Mouse (Mus musculus) spleen, adult 2 months (tissue): ENCODE results near the gene Nbea. TPM values are rescaled to one million over a fixed set of nuclear protein-coding genes. Genes with fewer than 3 reads are reported as not detected.

Experiments used
- DNase-seq, 2 experiments: peaks; one replicate each; pipeline versions ENCODE4 v3.0.0 to v3.0.0-alpha.2; 2012 to 2021; ENCODE audit warnings: low spot score in 2 of 2, low read depth in 1 of 2
- H3K27ac ChIP-seq: fragments of 200-500 bp; 2 replicates; pipeline ENCODE4 v1.5.1; 2012; ENCODE audit warnings: low read length, inconsistent platforms; ENCODE audit not compliant: insufficient read depth
- H3K27me3 ChIP-seq: fragments of 200-500 bp; 2 replicates; pipeline ENCODE4 v1.6.1; 2012; ENCODE audit warnings: mild to moderate bottlenecking, moderate library complexity, low read length, inconsistent platforms; ENCODE audit not compliant: control insufficient read depth, insufficient read depth
- H3K36me3 ChIP-seq: fragments of 200-500 bp; 2 replicates; pipeline ENCODE4 v1.6.1; 2012; ENCODE audit warnings: mild to moderate bottlenecking, low read length, inconsistent platforms; ENCODE audit not compliant: control insufficient read depth, insufficient read depth
- H3K4me1 ChIP-seq: fragments of 200-500 bp; 2 replicates; pipeline ENCODE4 v1.6.1; 2011; ENCODE audit warnings: inconsistent platforms; ENCODE audit not compliant: control insufficient read depth, insufficient read depth, insufficient read length
- H3K4me3 ChIP-seq: fragments of 200-500 bp; 2 replicates; pipeline ENCODE4 v1.5.1; 2011; ENCODE audit warnings: mild to moderate bottlenecking, inconsistent platforms; ENCODE audit not compliant: insufficient read depth, insufficient read length; ENCODE audit errors: extremely low read depth
- CTCF ChIP-seq: fragments of 200-500 bp; IDR thresholded peaks from 2 replicates; pipeline ENCODE4 v1.5.1; 2011; ENCODE audit warnings: mild to moderate bottlenecking, inconsistent platforms; ENCODE audit not compliant: insufficient read depth, insufficient read length, insufficient replicate concordance; ENCODE audit errors: extremely low read depth
- POLR2A ChIP-seq: fragments of 200-500 bp; IDR thresholded peaks from 2 replicates; pipeline ENCODE4 v1.6.1; 2011; ENCODE audit warnings: low read depth, low read length, inconsistent platforms
- WGBS: fragments of 180-500 bp; shearing (Covaris S2); methylation state at CpG from one replicate; pipeline ENCODE4 v1.1.7; 2018; 5-methylcytosine and 5-hydroxymethylcytosine counted together
- polyA plus RNA-seq: library from polyadenylated mRNA; depleted of rRNA; stranded (reverse); fragments of >200 nt; gene quantifications from 2 replicates; pipeline ENCODE4 v1.2.3, GENCODE M21; 2012

Nbea gene
- polyA plus RNA-seq, 1 experiment: 1.6 TPM

DNA sequence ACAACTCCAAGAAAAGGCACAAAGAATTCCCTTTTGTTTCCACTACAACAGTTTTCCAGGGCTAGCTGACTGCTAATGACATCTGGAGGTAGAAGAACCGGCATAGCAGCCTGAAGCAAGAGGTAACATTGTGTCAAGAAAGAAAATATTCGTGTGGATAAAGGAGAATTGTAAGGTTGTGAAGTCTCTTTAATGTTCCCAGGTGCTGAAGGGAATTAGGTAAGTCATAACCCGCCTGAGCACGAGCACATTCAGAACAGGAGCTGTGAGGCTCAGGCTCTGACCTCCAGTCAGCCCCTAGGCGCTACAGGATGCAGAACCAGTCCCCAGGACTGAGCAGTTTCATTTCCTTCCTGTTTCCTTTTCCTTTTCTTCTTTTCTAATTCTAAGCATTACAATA is 86.4 kb downstream of the Nbea start:
- H3K36me3 ChIP-seq: no peaks in the 10 kb centered on the region
- no peak for DNase-seq
- TF ChIP-seq POLR2A: no peak
- TF ChIP-seq CTCF: no peak
- no peaks in the 10 kb centered on the region for H3K4me1 ChIP-seq
- no peak overlapping the region for H3K27ac ChIP-seq
- H3K4me3 ChIP-seq: no peak overlapping the region
- no peaks in the 10 kb centered on the region for H3K27me3 ChIP-seq
- 35% methylated on average over 5 of the region's 5 CpGs for WGBS

DNA sequence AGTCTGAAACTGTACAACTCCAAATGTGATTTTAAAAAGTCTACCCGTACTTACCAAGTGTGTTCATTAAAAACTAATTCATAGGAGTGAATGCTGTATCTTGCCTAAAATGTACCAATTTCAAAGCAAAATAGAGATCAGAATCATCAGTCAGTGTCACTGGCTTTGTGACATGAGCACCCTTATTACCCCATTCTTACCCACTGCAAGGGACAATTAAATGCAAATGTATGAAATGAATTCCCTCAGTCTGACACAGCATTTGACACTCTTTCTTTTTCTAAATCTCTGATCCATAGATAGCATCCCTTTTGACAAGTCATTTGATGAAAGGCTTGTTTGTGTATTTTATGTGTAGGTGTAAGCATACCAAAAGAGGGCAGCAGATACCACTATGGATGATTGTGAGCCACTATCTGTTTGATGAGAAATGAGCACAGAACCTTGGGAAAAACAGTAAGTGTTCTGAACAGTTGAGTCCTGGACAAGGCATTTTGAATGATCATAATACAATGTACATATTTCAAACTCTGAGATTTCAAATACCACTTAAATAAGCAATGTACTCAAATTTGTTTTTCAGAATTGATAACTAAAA is 104.4 kb downstream of the Nbea start:
- H3K36me3 ChIP-seq: no peaks in the 10 kb centered on the region
- DNase-seq: no peak
- no peak overlapping the region for H3K4me3 ChIP-seq
- 82% methylated on average over 1 of the region's 1 CpGs for WGBS
- no peaks in the 10 kb centered on the region for H3K4me1 ChIP-seq
- H3K27me3 ChIP-seq: no peaks in the 10 kb centered on the region
- no peak overlapping the region for H3K27ac ChIP-seq
- no peak for TF ChIP-seq CTCF
- no peak for TF ChIP-seq POLR2A

DNA sequence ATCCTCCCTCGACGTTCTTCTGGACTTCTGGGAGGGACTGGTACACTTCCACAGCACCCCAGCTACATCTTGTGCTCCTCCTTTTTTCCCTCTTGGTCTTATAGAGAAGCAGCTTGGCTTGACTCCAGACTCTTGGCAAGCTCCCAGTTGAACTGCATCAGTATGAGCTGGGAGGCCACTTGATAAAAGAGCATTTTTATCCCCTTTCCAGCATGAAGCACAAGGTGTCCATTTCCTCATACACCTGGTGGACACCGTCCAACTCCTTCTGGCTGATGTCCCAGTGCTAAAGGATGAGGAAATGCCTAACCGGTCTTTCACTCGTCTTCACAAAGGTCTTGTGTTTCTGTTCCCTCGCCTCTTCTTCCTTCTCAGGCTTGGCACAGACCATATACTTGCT is 115.7 kb downstream of the Nbea start:
- Histone ChIP-seq H3K4me1 (no peaks in the 10 kb centered on the region), H3K27ac (no peak overlapping the region), H3K4me3 (no peak overlapping the region), H3K36me3 (no peaks in the 10 kb centered on the region), H3K27me3 (no peaks in the 10 kb centered on the region)
- no peak for TF ChIP-seq POLR2A
- no peak for TF ChIP-seq CTCF
- WGBS: 83% methylated on average over 6 of the region's 6 CpGs
- no peak for DNase-seq

DNA sequence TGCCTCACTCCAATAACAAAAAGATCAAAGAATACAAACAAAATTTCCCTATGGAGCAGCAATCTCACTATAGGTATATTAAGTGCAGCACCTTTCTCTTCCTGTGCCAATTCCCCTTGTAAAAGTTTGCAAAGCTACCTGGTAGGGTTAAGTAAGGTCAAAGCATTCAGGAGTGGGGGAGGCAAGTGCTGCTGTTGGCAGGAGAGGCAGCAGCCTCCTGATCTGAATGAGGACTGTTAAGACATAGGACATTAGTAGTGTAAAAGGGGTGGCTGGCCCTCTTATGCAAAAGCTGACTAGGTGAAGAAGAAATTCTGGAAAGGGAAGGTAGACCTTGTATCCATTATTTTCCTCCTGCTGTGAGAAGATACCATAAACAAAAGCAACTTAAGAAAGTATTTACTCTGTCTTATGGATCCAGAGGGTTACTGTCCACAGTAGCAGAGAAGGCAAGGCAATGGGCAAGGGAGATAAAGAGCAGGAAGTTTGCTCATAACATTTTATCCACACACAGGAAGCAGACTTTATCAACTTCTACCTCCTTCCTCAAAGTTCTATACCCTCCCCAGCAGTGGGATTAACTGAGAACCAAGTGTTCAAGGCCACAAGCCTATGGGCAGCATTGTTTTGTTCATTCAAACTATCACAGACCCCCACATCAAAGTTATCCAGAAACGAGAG is 117.0 kb downstream of the Nbea start:
- H3K36me3 ChIP-seq: no peaks in the 10 kb centered on the region
- WGBS: 80% methylated on average over 1 of the region's 1 CpGs
- H3K27ac ChIP-seq: no peak overlapping the region
- H3K27me3 ChIP-seq: no peaks in the 10 kb centered on the region
- no peak overlapping the region for H3K4me3 ChIP-seq
- no peaks in the 10 kb centered on the region for H3K4me1 ChIP-seq
- TF ChIP-seq POLR2A: no peak
- TF ChIP-seq CTCF: no peak
- DNase-seq: no peak

DNA sequence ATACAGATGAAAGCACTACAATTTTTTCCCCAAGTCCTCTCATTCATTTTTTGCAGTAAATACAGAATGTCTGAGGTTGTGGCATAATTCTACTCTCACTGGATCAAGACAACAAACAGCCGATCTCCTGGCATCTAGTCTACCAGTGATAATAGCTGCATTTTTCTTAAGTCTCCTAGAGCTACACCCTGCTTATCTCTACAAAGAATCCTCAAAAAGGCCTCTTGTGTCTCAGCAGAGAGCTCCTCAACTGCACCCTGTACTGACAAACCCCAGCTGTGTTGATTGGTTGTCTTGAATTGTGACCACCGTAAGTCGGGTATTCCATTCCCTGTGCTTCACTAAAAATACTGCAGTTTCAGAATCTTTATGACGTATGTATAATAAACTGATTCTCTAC is 118.3 kb downstream of the Nbea start:
- Histone ChIP-seq H3K4me1 (no peaks in the 10 kb centered on the region), H3K4me3 (no peak overlapping the region), H3K27me3 (no peaks in the 10 kb centered on the region), H3K27ac (no peak overlapping the region), H3K36me3 (no peaks in the 10 kb centered on the region)
- no peak for DNase-seq
- WGBS: 95% methylated on average over 4 of the region's 4 CpGs
- no peak for TF ChIP-seq CTCF
- TF ChIP-seq POLR2A: no peak

DNA sequence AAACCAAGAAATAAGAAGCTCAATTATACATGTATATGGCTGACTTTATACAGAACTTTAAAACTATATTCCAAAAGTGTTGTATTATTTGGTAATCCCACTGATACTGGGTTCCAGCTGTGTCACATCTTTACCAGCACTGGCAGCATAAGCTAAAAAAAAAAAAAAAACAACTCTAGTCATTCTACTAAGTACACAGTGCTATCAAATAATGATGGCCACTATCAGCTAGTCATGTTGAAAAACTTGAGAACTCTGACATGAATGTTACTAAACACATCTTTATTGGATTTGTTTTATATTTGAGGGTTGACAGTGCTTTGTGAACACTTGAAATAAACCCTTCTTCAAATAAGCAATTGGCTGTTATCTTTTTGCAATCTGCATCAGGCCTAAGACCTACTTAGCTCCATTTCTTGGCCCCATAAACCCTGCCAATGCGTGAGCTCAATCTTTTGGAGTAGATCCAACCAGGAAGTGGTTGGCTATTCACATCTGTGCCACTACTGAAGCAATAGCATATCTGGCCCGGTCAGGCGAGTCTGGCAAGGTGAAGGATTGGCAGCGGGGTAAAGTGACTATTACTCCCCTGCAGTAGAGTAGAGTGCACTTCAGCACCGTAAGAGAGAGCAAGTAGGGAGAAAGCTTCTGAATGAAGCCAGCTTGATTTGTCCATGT is 137.7 kb downstream of the Nbea start:
- 73% methylated on average over 5 of the region's 5 CpGs for WGBS
- DNase-seq: no peak
- Histone ChIP-seq H3K27ac (no peak overlapping the region), H3K27me3 (no peaks in the 10 kb centered on the region), H3K4me3 (no peak overlapping the region), H3K36me3 (no peaks in the 10 kb centered on the region), H3K4me1 (no peaks in the 10 kb centered on the region)
- no peak for TF ChIP-seq POLR2A
- TF ChIP-seq CTCF: no peak

DNA sequence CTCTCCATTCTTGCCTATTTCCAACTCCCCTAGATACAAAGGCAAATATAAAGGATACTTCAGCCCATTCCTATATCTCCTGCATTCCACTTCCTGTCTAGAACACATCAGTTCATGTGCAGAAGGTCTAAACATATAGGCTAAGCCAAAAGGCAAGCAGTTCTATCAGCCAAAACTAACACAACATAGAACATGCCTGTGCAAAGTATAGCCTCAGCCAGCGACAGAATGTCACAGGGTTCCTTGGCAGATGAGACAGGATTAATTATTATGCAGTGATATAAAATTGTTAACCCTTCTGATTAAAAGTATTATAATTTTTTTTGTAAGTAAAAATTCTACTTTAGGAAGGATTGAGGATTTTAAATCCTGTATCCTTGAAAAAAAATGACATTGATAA is 140.4 kb downstream of the Nbea start:
- no peak for DNase-seq
- no peaks in the 10 kb centered on the region for H3K36me3 ChIP-seq
- H3K4me3 ChIP-seq: no peak overlapping the region
- no peaks in the 10 kb centered on the region for H3K4me1 ChIP-seq
- TF ChIP-seq POLR2A (no peak), CTCF (no peak)
- no peak overlapping the region for H3K27ac ChIP-seq
- H3K27me3 ChIP-seq: no peaks in the 10 kb centered on the region
- 93% methylated on average over 1 of the region's 1 CpGs for WGBS
